Mouse (Mus musculus) heart, postnatal 14 days (tissue): ENCODE data around the gene Gm5767. TPM values are rescaled to one million over a fixed set of nuclear protein-coding genes. Genes with fewer than 3 reads are reported as not detected.
A peak's percentile ranks its signal among the peaks of the same experiment; 100 is the strongest.

ENCODE experiments used
- DNase-seq, 2 experiments: peaks; one replicate each; pipeline ENCODE4 v3.0.0; 2021 to 2022
- intact Hi-C: fragments of 180-260 bp; cut with DNase I; formaldehyde crosslinking; loops from one replicate; pipeline ENCODE4 v1.15.1; 2025
- total RNA-seq, 2 experiments: library from RNA; stranded (reverse); gene quantifications; 2 replicates each; pipeline ENCODE4 v1.2.3; 2021

The Gm5767 gene
- total RNA-seq, 2 experiments from 2014 or later: not detected

DNA sequence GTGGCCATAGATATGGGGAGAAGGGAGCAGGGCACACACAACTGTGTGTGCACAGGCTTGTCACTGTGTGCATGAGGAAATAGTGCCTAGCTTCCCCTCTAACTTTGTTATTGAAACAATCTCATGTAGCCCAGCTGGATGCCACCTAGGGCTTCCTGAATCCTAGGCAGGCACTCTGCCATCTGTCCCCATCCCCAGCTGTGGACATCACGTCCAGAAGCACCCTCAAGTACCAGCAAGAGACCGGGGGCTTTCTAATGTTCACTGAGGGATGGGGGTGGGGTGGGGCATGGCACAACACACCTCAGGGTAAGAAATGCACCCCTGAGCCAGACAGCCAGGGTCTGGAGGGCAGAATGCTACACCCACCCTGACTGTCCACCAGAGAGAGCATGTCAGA lies 12.2 kb upstream of the Gm5767 start:
- no peak for DNase-seq
- intact Hi-C loops: no loop called here

DNA sequence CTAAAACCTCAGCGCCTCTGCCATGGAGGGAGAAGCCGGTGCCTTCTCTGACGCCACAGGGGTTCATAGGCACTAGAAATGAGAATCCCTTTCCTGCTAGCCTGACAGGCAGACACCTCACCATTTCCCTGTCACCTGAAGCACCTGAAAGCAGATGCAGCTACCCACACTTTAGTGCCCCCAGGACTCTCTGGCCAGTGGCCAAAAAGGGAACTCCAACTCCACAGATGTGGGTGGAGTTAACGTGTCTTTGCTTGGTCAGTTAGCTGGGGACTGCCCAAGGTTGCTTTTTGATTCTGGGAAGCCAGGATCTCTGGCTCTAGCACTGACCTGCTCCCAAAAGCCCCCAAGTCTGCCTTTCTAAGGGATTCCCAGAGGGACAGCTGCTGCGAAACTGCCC lies 11.1 kb upstream of the Gm5767 start:
- intact Hi-C loops: no loop called here
- no peak for DNase-seq

DNA sequence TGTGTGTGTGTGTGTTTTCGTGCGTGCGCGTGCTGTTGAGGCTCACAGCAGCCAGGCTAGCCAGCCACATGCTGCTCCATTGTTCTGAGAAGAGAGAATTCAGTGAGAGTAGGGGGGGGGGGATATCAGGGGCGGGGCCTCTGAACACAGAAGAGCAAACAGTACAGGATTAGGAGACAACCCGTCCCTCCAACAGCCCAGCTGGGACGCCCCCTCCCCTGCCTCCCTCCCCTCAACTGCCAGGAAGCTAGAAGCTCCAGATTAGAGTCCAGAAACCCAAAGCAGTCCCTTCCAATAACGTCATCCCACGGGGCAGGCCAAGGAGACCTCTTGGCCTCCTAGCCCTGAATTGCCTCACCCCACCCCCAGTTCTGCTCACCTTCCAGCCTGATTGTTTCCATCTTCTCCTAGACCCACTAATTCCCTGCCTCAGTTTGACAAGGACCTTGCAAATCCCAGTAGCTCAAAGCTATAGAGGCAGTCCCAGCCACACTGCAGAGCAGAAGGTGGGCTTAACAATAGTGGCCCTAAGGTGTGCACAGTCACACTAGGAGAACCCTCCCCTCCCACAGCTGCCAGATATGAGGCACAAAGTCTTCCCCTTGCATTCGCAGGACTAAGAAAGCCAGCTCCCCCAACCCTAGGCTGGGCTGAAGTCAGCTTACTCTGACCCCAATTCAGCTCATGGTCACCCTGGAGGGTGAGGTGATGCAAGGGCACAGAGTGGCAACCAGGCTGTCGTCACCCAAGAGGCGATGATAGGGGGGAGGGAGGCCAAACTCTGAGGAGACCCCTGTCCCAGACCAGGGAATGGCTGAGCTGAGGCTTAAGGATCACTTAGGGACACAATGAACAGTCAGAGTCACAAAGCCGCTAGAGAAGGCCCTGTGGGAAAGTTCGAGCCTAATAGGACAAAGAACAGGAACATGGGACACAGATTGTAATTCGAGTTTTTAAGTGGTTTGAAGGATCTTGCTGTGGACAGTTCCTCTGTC lies 10.2 kb upstream of the Gm5767 start:
- intact Hi-C loops: loop anchor here (5.0 kb wide), 1 partner anchor 158 kb away; the partner anchor contains the start of gene Abat

DNA sequence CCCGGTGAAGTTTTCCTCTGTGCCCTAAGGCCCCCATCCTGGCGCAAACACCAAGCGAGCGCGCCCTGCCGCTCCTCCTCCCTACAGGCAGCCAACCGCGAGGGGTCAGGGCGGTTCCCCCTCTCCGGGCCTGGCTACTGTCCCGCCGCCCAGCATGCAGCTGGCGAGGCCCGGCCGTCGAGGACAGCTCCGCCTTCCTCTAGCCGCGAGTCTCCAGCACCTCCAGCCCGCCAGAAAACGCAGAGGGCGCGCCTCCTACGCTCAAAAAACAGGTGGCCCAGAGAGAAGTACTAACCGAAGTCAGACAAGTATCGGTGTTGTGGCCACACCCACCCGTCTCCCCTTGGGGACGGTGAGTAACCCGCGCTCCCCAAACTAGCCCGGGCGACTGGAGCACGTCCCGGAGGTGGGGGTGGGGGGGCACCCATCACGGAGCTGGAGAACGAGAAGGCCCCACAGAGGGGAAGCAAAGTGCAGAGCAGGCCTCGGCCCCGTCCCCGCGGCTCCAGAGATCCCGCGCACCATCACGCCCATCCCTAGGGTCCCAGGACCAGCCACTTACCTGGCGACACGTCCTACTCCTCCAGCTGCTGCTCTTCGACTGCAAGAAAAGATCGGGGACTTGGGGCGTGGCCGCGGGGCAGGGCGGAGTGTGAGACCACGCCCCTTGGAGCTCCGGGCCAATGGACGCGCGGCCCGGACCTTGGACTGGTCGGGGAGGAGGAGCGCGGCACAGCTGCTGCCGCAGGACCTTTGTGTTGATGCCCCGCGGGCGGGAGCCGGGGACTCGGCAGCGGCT lies 8.8 kb upstream of the Gm5767 start, which contains the start of gene Carhsp1:
Carhsp1 (minus strand) TSS at position 605 of the 799 bp plus-strand sequence.
- intact Hi-C loops: loop anchor here (2.0 to 5.0 kb wide), 2 partner anchors 31 to 159 kb away; partner anchors contain the start of gene Abat
- DNase-seq: peak; percentile 96

More for the DNA sequence above, 10.2 kb upstream of the Gm5767 start:
- no peak for DNase-seq

DNA sequence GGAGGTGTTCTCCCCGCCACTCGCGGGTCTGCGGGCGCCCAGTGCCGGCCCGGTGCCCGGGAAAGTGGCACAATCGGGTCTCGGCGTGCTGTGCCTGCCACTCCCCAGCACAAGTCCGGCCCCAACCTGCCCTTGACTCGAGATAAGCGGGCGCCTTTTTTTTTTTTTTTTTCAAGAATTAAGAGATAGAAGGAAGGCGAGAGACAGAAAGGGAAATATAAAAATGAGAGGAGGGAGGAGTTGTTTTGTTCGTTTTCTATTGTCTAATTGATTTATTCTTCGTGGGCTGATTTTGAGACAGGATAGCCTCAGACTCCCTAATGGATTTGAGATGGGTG lies 8.3 kb upstream of the Gm5767 start:
- no peak for DNase-seq

DNA sequence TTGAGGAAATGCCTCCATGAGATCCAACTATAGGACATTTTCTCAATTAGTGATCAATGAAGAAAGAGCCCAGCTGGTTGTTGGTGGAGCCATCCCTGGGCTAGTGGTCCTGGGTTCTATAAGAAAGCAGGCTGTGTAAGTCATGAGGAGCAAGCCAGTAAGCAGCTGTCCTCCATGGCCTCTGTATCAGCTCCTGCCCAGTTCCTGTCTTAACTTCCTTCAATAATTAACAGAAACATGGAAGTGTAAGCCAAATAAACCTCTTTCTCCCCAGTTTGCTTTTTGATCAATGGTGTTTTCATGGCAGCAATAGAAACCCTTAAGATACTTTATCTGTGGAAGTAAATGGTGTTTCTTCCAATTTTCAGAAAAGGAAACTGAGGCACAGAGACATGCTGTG lies 7.8 kb upstream of the Gm5767 start:
- DNase-seq: no peak
- intact Hi-C loops: loop anchor here (2.0 to 5.0 kb wide), 2 partner anchors 32 to 161 kb away; partner anchors contain the start of gene Abat

More for the DNA sequence above, 8.3 kb upstream of the Gm5767 start:
- intact Hi-C loops: loop anchor here (2.0 to 5.0 kb wide), 2 partner anchors 32 to 160 kb away; partner anchors contain the start of gene Abat

GRCm38 (mm10) chr16:8673343-8673742 lies 7.2 kb upstream of the Gm5767 start:
- no peak for DNase-seq
- intact Hi-C loops: loop anchor here (2.0 to 5.0 kb wide), 2 partner anchors 33 to 161 kb away; partner anchors contain the start of gene Abat

DNA sequence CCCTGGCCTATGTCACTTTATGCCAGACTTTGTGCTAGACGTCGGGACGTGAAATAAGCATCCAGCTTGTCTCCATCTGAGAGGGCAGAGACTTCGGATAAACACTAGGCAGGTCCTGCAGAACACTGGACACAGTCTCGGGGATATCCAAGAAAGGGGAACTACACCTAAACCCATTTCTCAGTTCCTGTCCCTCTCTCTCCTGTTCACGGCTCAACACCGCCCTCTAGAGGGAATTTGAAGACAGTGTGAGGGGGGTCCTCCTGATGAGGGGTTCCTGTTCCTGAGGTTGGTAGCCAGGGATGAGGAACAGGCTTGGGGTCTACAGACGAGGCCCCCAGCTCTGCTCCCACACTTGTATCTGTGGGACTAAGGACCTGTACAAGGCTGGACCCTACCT lies 6.4 kb upstream of the Gm5767 start:
- peak; percentile 56 to 64 for DNase-seq
- intact Hi-C loops: loop anchor here (1.0 to 5.0 kb wide), 2 partner anchors 30 to 162 kb away; partner anchors contain the start of gene Abat

- no peak for DNase-seq
- intact Hi-C loops: no loop called here
Measured at GRCm38 (mm10) chr16:8675559-8675958, 5.0 kb upstream of the Gm5767 start.

- intact Hi-C loops: loop anchor here (2.0 kb wide), 1 partner anchor 263 kb away; no protein-coding TSS in a partner anchor
- no peak for DNase-seq
Measured at GRCm38 (mm10) chr16:8676228-8676627, 4.3 kb upstream of the Gm5767 start.

DNA sequence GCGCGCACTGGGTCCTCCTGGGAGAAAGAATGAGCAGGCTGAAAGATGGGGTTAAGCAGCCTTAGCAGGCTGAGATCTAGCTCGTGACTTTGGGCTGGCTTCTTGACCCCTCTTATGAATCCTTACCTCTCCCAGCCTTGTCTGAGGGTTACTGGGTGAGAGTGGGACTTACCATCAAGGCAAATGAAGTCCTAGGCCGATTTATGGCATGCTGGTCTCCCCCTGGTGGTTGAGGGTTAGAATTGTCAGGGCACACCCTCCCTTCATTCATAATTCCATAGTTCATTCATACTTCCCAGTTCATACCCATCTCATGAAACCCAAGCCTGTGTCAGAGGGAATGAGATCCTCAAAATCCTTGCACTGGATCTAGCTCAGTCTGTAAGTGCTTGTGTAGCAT lies 3.8 kb upstream of the Gm5767 start:
- peak; percentile 60 to 76 for DNase-seq
- intact Hi-C loops: loop anchor here (1.0 to 2.0 kb wide), 2 partner anchors 182 to 264 kb away; no protein-coding TSS in a partner anchor

GRCm38 (mm10) chr16:8678035-8678434 lies 2.5 kb upstream of the Gm5767 start:
- DNase-seq: no peak
- intact Hi-C loops: no loop called here

DNA sequence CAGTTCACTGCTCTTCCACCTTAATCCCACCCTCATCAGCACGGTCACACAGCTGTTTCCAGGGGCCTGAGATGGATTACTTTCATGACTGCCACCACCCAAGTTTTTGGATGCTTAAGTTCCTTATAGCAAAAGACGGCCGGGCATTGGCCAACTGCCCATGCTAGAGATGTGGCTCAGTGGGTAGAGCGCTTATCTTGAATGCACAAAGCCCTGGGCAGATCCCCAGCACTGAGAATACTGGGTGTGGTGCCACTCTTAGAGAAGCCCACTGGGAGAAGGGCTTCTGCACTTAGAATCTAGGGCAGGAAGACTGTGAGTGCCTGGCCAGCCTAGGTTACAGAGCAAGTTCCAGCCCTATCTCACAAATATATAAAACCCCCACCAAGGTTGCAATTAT lies 1.9 kb upstream of the Gm5767 start:
- intact Hi-C loops: no loop called here
- no peak for DNase-seq

DNA sequence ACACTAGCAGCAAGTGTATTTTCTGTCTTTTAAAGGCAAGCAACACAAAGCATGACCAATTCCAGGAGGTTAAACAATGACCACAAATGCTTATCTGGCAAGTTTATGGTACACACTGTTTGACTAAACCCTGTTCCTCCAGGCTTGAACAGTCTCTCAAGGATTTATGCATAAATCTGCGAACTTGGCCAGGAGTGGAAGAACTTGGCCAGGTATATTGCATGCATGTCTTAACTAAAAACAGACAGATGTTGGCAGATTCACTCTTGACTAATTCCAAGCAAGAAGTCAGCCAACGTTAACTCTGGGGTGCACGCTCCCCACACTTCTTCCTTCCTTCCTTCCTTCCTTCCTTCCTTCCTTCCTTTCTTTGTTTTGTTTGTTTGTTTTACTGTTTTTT lies 790 bp upstream of the Gm5767 start:
- DNase-seq: no peak
- intact Hi-C loops: no loop called here

DNA sequence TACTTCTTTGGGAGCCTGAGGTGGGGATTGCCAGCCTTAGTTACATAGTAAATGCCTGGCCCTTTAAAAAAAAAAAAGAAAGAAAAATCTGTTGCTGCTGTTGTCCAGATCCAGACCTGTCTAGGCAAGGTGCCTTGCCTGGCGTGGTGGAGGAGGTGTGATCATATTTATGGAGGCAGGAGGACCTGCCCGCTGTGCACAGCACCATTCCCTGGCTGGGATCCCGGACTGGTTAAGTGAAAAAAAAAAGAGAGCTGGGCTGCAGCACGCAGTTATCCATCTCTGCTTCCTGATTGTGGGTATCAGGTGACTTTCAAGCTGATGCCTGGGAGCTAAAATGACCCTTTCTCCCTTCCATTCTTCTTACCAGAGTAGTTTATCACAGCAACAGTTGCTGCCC lies 4.5 kb downstream of the Gm5767 start:
- no peak for DNase-seq
- intact Hi-C loops: loop anchor here (5.0 kb wide), 1 partner anchor 52 kb away; no protein-coding TSS in a partner anchor

GRCm38 (mm10) chr16:8686121-8686870 lies 5.7 kb downstream of the Gm5767 start:
- DNase-seq: peak; percentile 76 to 86

GRCm38 (mm10) chr16:8686871-8687535 lies 6.4 kb downstream of the Gm5767 start:
- DNase-seq: no peak
- intact Hi-C loops: loop anchor here (1.0 to 5.0 kb wide), 3 partner anchors 50 to 182 kb away; no protein-coding TSS in a partner anchor

More at GRCm38 (mm10) chr16:8686121-8686870, 5.7 kb downstream of the Gm5767 start:
- intact Hi-C loops: loop anchor here (1.0 to 5.0 kb wide), 3 partner anchors 51 to 183 kb away; no protein-coding TSS in a partner anchor

DNA sequence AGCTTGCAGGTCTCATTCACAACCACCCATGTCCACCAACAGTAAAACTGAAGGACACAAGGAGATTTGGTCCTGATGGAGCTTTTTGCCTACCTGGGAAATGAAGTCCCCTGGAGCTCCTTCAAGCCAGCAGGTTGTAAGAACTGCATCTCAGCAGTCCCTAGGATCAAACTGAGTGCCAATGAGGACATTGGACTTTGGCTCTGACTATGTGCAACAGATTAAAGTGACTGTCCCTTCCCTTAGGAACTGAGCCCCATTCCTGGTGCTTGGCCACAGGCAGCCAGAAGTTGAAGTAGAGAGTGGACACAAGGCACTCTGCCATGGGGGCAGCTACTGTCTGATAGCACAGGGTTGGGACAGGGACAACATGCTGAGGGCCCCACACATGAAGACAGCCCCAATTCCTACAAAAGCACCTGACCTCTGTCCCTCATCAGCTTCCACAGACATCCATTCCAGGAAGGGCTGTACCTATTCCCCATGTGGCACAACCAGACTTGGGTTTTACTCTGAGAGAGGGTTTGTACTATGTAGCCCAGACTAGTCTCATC lies 7.1 kb downstream of the Gm5767 start:
- intact Hi-C loops: loop anchor here (2.0 to 5.0 kb wide), 2 partner anchors 50 to 181 kb away; no protein-coding TSS in a partner anchor
- DNase-seq: no peak
